Mouse (Mus musculus): ENCODE measurements around the gene Mapk9. TPM values are rescaled to one million over a fixed set of nuclear protein-coding genes. Genes with fewer than 3 reads are reported as not detected.
"Not testable (repeated sequence)": the region's sequence is repeated elsewhere in the genome, so short reads cannot be mapped to it uniquely, and the experiment has no call there.

The Mapk9 gene
- total RNA-seq, 1 experiment = 27.8 TPM

GRCm38 (mm10) chr11:49806218-49806617 lies 40.3 kb upstream of the Mapk9 start:
- Histone ChIP-seq H3K4me1 (ENCODE audit: control insufficient read depth in 2 of 2, insufficient read depth in 2 of 2, low read length in 2 of 2, poor library complexity in 1 of 2) (peaks cover 11 to 21% of the 10 kb centered on the region in 2 experiments; a peak in 3 of 4 replicates), H3K36me3 (ENCODE audit: control insufficient read depth, insufficient read depth, low read length, poor library complexity, severe bottlenecking) (peaks cover 16% of the 10 kb centered on the region; the same call in 1 of the 2 replicates), H3K4me3 (ENCODE audit: insufficient read depth in 1 of 2, low read depth in 1 of 2, low read length in 2 of 2, poor library complexity in 1 of 2, severe bottlenecking in 1 of 2) (peak overlapping the region in 1 of 2 experiments; percentile 8; a peak in 2 of 4 replicates), H3K9me3 (ENCODE audit: control insufficient read depth, insufficient read depth, low read depth, low read length) (no peaks in the 10 kb centered on the region), H3K9ac (ENCODE audit: insufficient read depth, low read depth, low read length, poor library complexity, severe bottlenecking) (peak overlapping the region; percentile 18; the same call in 1 of the 2 replicates), H3K27ac (ENCODE audit: insufficient read depth, low read depth, low read length, poor library complexity, severe bottlenecking) (peak overlapping the region; percentile 85; the same call in 1 of the 2 replicates)
- TF ChIP-seq HCFC1 (IDR thresholded peaks at IDR 0.05; ENCODE audit: borderline replicate concordance, insufficient read depth, low read length) (no peak), CHD2 (IDR thresholded peaks at IDR 0.05; ENCODE audit: low read depth, low read length) (no peak), ZNF384 (IDR thresholded peaks at IDR 0.05; ENCODE audit: low read depth, low read length) (0 out of 2 replicates have a peak, but pooled peaks have one; percentile 6), ZC3H11A (IDR thresholded peaks at IDR 0.05; ENCODE audit: borderline replicate concordance, low read depth, low read length) (no peak), MAFK (IDR thresholded peaks at IDR 0.05; ENCODE audit: insufficient read depth, low read depth, low read length) (no peak)
- DNase-seq (ENCODE audit: low read depth, low spot score) = no peak
- in situ Hi-C loops (cut with MboI; ENCODE audit: low sequenced_read_pairs in 2 of 2, unreplicated experiment in 2 of 2) = no loop called here

GRCm38 (mm10) chr11:49808946-49809345 lies 37.6 kb upstream of the Mapk9 start:
- H3K36me3 ChIP-seq (ENCODE audit: control insufficient read depth, insufficient read depth, low read length, poor library complexity, severe bottlenecking) = peaks cover 24% of the 10 kb centered on the region
- no peak overlapping the region for H3K9ac ChIP-seq (ENCODE audit: insufficient read depth, low read depth, low read length, poor library complexity, severe bottlenecking)
- H3K27ac ChIP-seq (ENCODE audit: insufficient read depth, low read depth, low read length, poor library complexity, severe bottlenecking) = peak overlapping the region; percentile 48
- peaks cover 15 to 24% of the 10 kb centered on the region in 2 experiments; a peak in 3 of 4 replicates for H3K4me1 ChIP-seq (ENCODE audit: control insufficient read depth in 2 of 2, insufficient read depth in 2 of 2, low read length in 2 of 2, poor library complexity in 1 of 2)
- in situ Hi-C loops (cut with MboI; ENCODE audit: low sequenced_read_pairs in 2 of 2, unreplicated experiment in 2 of 2) = no loop called here
- no peaks in the 10 kb centered on the region for H3K9me3 ChIP-seq (ENCODE audit: control insufficient read depth, insufficient read depth, low read depth, low read length)
- no peak overlapping the region for H3K4me3 ChIP-seq (ENCODE audit: insufficient read depth in 1 of 2, low read depth in 1 of 2, low read length in 2 of 2, poor library complexity in 1 of 2, severe bottlenecking in 1 of 2)
- no peak for DNase-seq (ENCODE audit: low read depth, low spot score)
- TF ChIP-seq ZC3H11A (IDR thresholded peaks at IDR 0.05; ENCODE audit: borderline replicate concordance, low read depth, low read length) = no peak
- TF ChIP-seq HCFC1 (IDR thresholded peaks at IDR 0.05; ENCODE audit: borderline replicate concordance, insufficient read depth, low read length) = no peak
- no peak for TF ChIP-seq ZNF384 (IDR thresholded peaks at IDR 0.05; ENCODE audit: low read depth, low read length)
- TF ChIP-seq MAFK (IDR thresholded peaks at IDR 0.05; ENCODE audit: insufficient read depth, low read depth, low read length) = no peak
- no peak for TF ChIP-seq CHD2 (IDR thresholded peaks at IDR 0.05; ENCODE audit: low read depth, low read length)

- Histone ChIP-seq H3K4me1 (ENCODE audit: control insufficient read depth in 2 of 2, insufficient read depth in 2 of 2, low read length in 2 of 2, poor library complexity in 1 of 2) (peaks cover 11 to 16% of the 10 kb centered on the region in 2 experiments; a peak in 3 of 4 replicates), H3K36me3 (ENCODE audit: control insufficient read depth, insufficient read depth, low read length, poor library complexity, severe bottlenecking) (peaks cover 30% of the 10 kb centered on the region), H3K9ac (ENCODE audit: insufficient read depth, low read depth, low read length, poor library complexity, severe bottlenecking) (peak overlapping the region; percentile 2; the same call in 1 of the 2 replicates)
- in situ Hi-C loops (cut with MboI; ENCODE audit: low sequenced_read_pairs in 2 of 2, unreplicated experiment in 2 of 2); H3K4me3 ChIP-seq (ENCODE audit: insufficient read depth in 1 of 2, low read depth in 1 of 2, low read length in 2 of 2, poor library complexity in 1 of 2, severe bottlenecking in 1 of 2); H3K9me3 ChIP-seq (ENCODE audit: control insufficient read depth, insufficient read depth, low read depth, low read length); H3K27ac ChIP-seq (ENCODE audit: insufficient read depth, low read depth, low read length, poor library complexity, severe bottlenecking); DNase-seq (ENCODE audit: low read depth, low spot score): not testable (repeated sequence)
Observed at GRCm38 (mm10) chr11:49810696-49811095, 35.9 kb upstream of the Mapk9 start.

GRCm38 (mm10) chr11:49811099-49811541 lies 35.4 kb upstream of the Mapk9 start:
- H3K27ac ChIP-seq (ENCODE audit: insufficient read depth, low read depth, low read length, poor library complexity, severe bottlenecking) = no peak overlapping the region
- TF ChIP-seq CHD2 (IDR thresholded peaks at IDR 0.05; ENCODE audit: low read depth, low read length) = no peak
- no peak for TF ChIP-seq ZC3H11A (IDR thresholded peaks at IDR 0.05; ENCODE audit: borderline replicate concordance, low read depth, low read length)
- TF ChIP-seq MAFK (IDR thresholded peaks at IDR 0.05; ENCODE audit: insufficient read depth, low read depth, low read length) = no peak
- no peak for TF ChIP-seq HCFC1 (IDR thresholded peaks at IDR 0.05; ENCODE audit: borderline replicate concordance, insufficient read depth, low read length)
- TF ChIP-seq ZNF384 (IDR thresholded peaks at IDR 0.05; ENCODE audit: low read depth, low read length) = no peak
- H3K4me1 ChIP-seq (ENCODE audit: control insufficient read depth in 2 of 2, insufficient read depth in 2 of 2, low read length in 2 of 2, poor library complexity in 1 of 2) = peaks cover 11 to 16% of the 10 kb centered on the region in 2 experiments; a peak in 3 of 4 replicates
- H3K36me3 ChIP-seq (ENCODE audit: control insufficient read depth, insufficient read depth, low read length, poor library complexity, severe bottlenecking) = peaks cover 30% of the 10 kb centered on the region
- in situ Hi-C loops (cut with MboI; ENCODE audit: low sequenced_read_pairs in 2 of 2, unreplicated experiment in 2 of 2) = no loop called here
- H3K9me3 ChIP-seq (ENCODE audit: control insufficient read depth, insufficient read depth, low read depth, low read length) = no peaks in the 10 kb centered on the region
- peak overlapping the region; percentile 2; the same call in 1 of the 2 replicates for H3K9ac ChIP-seq (ENCODE audit: insufficient read depth, low read depth, low read length, poor library complexity, severe bottlenecking)
- no peak for DNase-seq (ENCODE audit: low read depth, low spot score)
- no peak overlapping the region for H3K4me3 ChIP-seq (ENCODE audit: insufficient read depth in 1 of 2, low read depth in 1 of 2, low read length in 2 of 2, poor library complexity in 1 of 2, severe bottlenecking in 1 of 2)

- TF ChIP-seq ZNF384 (IDR thresholded peaks at IDR 0.05; ENCODE audit: low read depth, low read length) (no peak), HCFC1 (IDR thresholded peaks at IDR 0.05; ENCODE audit: borderline replicate concordance, insufficient read depth, low read length) (no peak), CHD2 (IDR thresholded peaks at IDR 0.05; ENCODE audit: low read depth, low read length) (no peak), MAFK (IDR thresholded peaks at IDR 0.05; ENCODE audit: insufficient read depth, low read depth, low read length) (no peak), ZC3H11A (IDR thresholded peaks at IDR 0.05; ENCODE audit: borderline replicate concordance, low read depth, low read length) (no peak)
- H3K4me3 ChIP-seq (ENCODE audit: insufficient read depth in 1 of 2, low read depth in 1 of 2, low read length in 2 of 2, poor library complexity in 1 of 2, severe bottlenecking in 1 of 2) = no peak overlapping the region
- H3K9me3 ChIP-seq (ENCODE audit: control insufficient read depth, insufficient read depth, low read depth, low read length) = no peaks in the 10 kb centered on the region
- H3K9ac ChIP-seq (ENCODE audit: insufficient read depth, low read depth, low read length, poor library complexity, severe bottlenecking) = no peak overlapping the region
- H3K4me1 ChIP-seq (ENCODE audit: control insufficient read depth in 2 of 2, insufficient read depth in 2 of 2, low read length in 2 of 2, poor library complexity in 1 of 2) = peaks cover 10 to 11% of the 10 kb centered on the region in 2 experiments; a peak in 2 of 4 replicates
- DNase-seq (ENCODE audit: low read depth, low spot score) = no peak
- in situ Hi-C loops (cut with MboI; ENCODE audit: low sequenced_read_pairs in 2 of 2, unreplicated experiment in 2 of 2) = no loop called here
- H3K36me3 ChIP-seq (ENCODE audit: control insufficient read depth, insufficient read depth, low read length, poor library complexity, severe bottlenecking) = peaks cover 36% of the 10 kb centered on the region
- no peak overlapping the region for H3K27ac ChIP-seq (ENCODE audit: insufficient read depth, low read depth, low read length, poor library complexity, severe bottlenecking)
Observed at GRCm38 (mm10) chr11:49811879-49812278, 34.7 kb upstream of the Mapk9 start.
